Mouse (Mus musculus) limb, embryonic 15.5 days (tissue): ENCODE data around the gene Ankrd13b. TPM values are rescaled to one million over a fixed set of nuclear protein-coding genes. Genes with fewer than 3 reads are reported as not detected.
A peak's percentile ranks its signal among the peaks of the same experiment; 100 is the strongest.

Experiments
- ATAC-seq: fragments of 200-750 bp; cut with Nextera tagmentation; 2 replicates; pipeline ENCODE4 v1.8.0; 2017; ENCODE audit warnings: low read depth, moderate TSS enrichment; ENCODE audit not compliant: insufficient number of reproducible peaks, low FRiP score, low TSS enrichment
- H3K27ac ChIP-seq: fragments of 300-500 bp; sonication (generic); 2 replicates; pipeline ENCODE4 v1.5.1; 2015; ENCODE audit warnings: moderate library complexity, mild to moderate bottlenecking, inconsistent platforms
- H3K27me3 ChIP-seq: fragments of 300-500 bp; sonication (generic); 2 replicates; pipeline ENCODE4 v1.6.1; 2015; ENCODE audit warnings: inconsistent platforms
- H3K36me3 ChIP-seq: fragments of 300-500 bp; sonication (generic); 2 replicates; pipeline ENCODE4 v1.6.1; 2015; ENCODE audit warnings: inconsistent platforms
- H3K4me1 ChIP-seq: fragments of 300-500 bp; sonication (generic); 2 replicates; pipeline ENCODE4 v1.6.1; 2015; ENCODE audit warnings: inconsistent platforms
- H3K4me2 ChIP-seq: fragments of 300-500 bp; sonication (generic); 2 replicates; pipeline ENCODE4 v1.6.1; 2015; ENCODE audit warnings: mild to moderate bottlenecking, inconsistent platforms
- H3K4me3 ChIP-seq: fragments of 300-500 bp; sonication (generic); 2 replicates; pipeline ENCODE4 v1.5.1; 2015; ENCODE audit warnings: mild to moderate bottlenecking, inconsistent platforms
- H3K9ac ChIP-seq: fragments of 300-500 bp; sonication (generic); 2 replicates; pipeline ENCODE4 v1.6.1; 2015; ENCODE audit warnings: inconsistent platforms
- H3K9me3 ChIP-seq: fragments of 300-500 bp; sonication (generic); 2 replicates; pipeline ENCODE4 v1.6.1; 2016; ENCODE audit warnings: inconsistent platforms
- WGBS: fragments of 180-500 bp; shearing (Covaris S2); methylation state at CpG from one replicate; pipeline ENCODE4 v1.1.7; 2015; 5-methylcytosine and 5-hydroxymethylcytosine counted together
- polyA plus RNA-seq: library from polyadenylated mRNA; unstranded; fragments of >200 nt; fragmentation: Nextera tagmentation; extraction: Ambion mirVana; gene quantifications from 2 replicates; pipeline ENCODE4 v1.2.1, GENCODE M21; 2015

Gene Ankrd13b
- polyA plus RNA-seq, 1 experiment from 2014 or later, result 7.2 TPM

- Histone ChIP-seq H3K36me3 (no peaks in the 10 kb centered on the region), H3K9me3 (no peaks in the 10 kb centered on the region), H3K27me3 (peaks cover 30% of the 10 kb centered on the region), H3K9ac (peak within 1 kb of the TSS; percentile 41), H3K4me2 (peak within 1 kb of the TSS; percentile 97), H3K27ac (no peak within 1 kb of the TSS), H3K4me1 (peaks cover 40% of the 10 kb centered on the region), H3K4me3 (peak within 1 kb of the TSS; percentile 72)
- ATAC-seq, result no peak
- WGBS, result 8% methylated on average over 39 of the region's 39 CpGs
These were observed 26.4 kb upstream of the Ankrd13b start, which contains the start of gene Trp53i13 for GRCm38 (mm10) chr11:77515637-77516552. Gene Trp53i13, minus strand, starts transcription at chr11:77515980.

- peak within 1 kb of the TSS; percentile 41 for H3K9ac ChIP-seq
- peaks cover 30% of the 10 kb centered on the region for H3K27me3 ChIP-seq
- H3K4me1 ChIP-seq, result peaks cover 37% of the 10 kb centered on the region
- peak within 1 kb of the TSS; percentile 72 for H3K4me3 ChIP-seq
- ATAC-seq, result peak; percentile 25; the same call in 1 of the 2 replicates
- H3K36me3 ChIP-seq, result peaks cover 3% of the 10 kb centered on the region; the same call in 1 of the 2 replicates
- H3K4me2 ChIP-seq, result peak within 1 kb of the TSS; percentile 97
- no peaks in the 10 kb centered on the region for H3K9me3 ChIP-seq
- H3K27ac ChIP-seq, result peak within 1 kb of the TSS; percentile 23; the same call in 1 of the 2 replicates
- under 1% methylated on average over 66 of the region's 72 CpGs for WGBS
These were observed 25.6 kb upstream of the Ankrd13b start, which contains the start of gene Abhd15 for GRCm38 (mm10) chr11:77514832-77515636. Gene Abhd15, plus strand, starts transcription at chr11:77515121.

GRCm38 (mm10) chr11:77514281-77514831, 24.9 kb upstream of the Ankrd13b start:
- peak overlapping the region; percentile 8; the same call in 1 of the 2 replicates for H3K27ac ChIP-seq
- H3K9me3 ChIP-seq, result no peaks in the 10 kb centered on the region
- peak overlapping the region; percentile 97 for H3K4me2 ChIP-seq
- ATAC-seq, result no peak
- peaks cover 5% of the 10 kb centered on the region for H3K36me3 ChIP-seq
- 14% methylated on average over 19 of the region's 19 CpGs for WGBS
- H3K4me3 ChIP-seq, result peak overlapping the region; percentile 72
- H3K4me1 ChIP-seq, result peaks cover 37% of the 10 kb centered on the region
- no peak overlapping the region for H3K9ac ChIP-seq
- H3K27me3 ChIP-seq, result peaks cover 30% of the 10 kb centered on the region

- peaks cover 42% of the 10 kb centered on the region for H3K4me1 ChIP-seq
- 0 out of 2 replicates have a peak overlapping the region, but pooled peaks have one; percentile 23 for H3K27ac ChIP-seq
- WGBS, result 9% methylated on average over 10 of the region's 10 CpGs
- ATAC-seq, result no peak
- H3K4me2 ChIP-seq, result peak overlapping the region; percentile 72
- no peaks in the 10 kb centered on the region for H3K9me3 ChIP-seq
- H3K27me3 ChIP-seq, result peaks cover 30% of the 10 kb centered on the region
- peaks cover 9% of the 10 kb centered on the region for H3K36me3 ChIP-seq
- H3K4me3 ChIP-seq, result peak overlapping the region; percentile 72
- 0 out of 2 replicates have a peak overlapping the region, but pooled peaks have one; percentile 33 for H3K9ac ChIP-seq
These were observed 24.3 kb upstream of the Ankrd13b start for GRCm38 (mm10) chr11:77513811-77514170.

GRCm38 (mm10) chr11:77512891-77513810, 23.7 kb upstream of the Ankrd13b start:
- ATAC-seq, result peak; percentile 84
- H3K27ac ChIP-seq, result peak overlapping the region; percentile 92
- peaks cover 9% of the 10 kb centered on the region for H3K36me3 ChIP-seq
- H3K4me1 ChIP-seq, result peaks cover 48% of the 10 kb centered on the region
- WGBS, result under 1% methylated on average over 72 of the region's 84 CpGs
- peak overlapping the region; percentile 67 for H3K9ac ChIP-seq
- peak overlapping the region; percentile 72 for H3K4me3 ChIP-seq
- peak overlapping the region; percentile 72 for H3K4me2 ChIP-seq
- H3K27me3 ChIP-seq, result peaks cover 25% of the 10 kb centered on the region
- no peaks in the 10 kb centered on the region for H3K9me3 ChIP-seq

- 0 out of 2 replicates have a peak overlapping the region, but pooled peaks have one; percentile 72 for H3K4me2 ChIP-seq
- H3K4me1 ChIP-seq, result peaks cover 66% of the 10 kb centered on the region
- 73% methylated on average over 5 of the region's 5 CpGs for WGBS
- peaks cover 14% of the 10 kb centered on the region for H3K27me3 ChIP-seq
- no peak overlapping the region for H3K9ac ChIP-seq
- H3K4me3 ChIP-seq, result no peak overlapping the region
- H3K9me3 ChIP-seq, result no peaks in the 10 kb centered on the region
- ATAC-seq, result no peak
- H3K27ac ChIP-seq, result no peak overlapping the region
- peaks cover 23% of the 10 kb centered on the region for H3K36me3 ChIP-seq
These were observed 21.9 kb upstream of the Ankrd13b start for GRCm38 (mm10) chr11:77511336-77511735.

- H3K9ac ChIP-seq, result peak overlapping the region; percentile 39; the same call in 1 of the 2 replicates
- peak overlapping the region; percentile 41 for H3K4me3 ChIP-seq
- H3K9me3 ChIP-seq, result no peaks in the 10 kb centered on the region
- H3K27ac ChIP-seq, result peak overlapping the region; percentile 71
- 16% methylated on average over 49 of the region's 49 CpGs for WGBS
- H3K27me3 ChIP-seq, result no peaks in the 10 kb centered on the region
- H3K36me3 ChIP-seq, result peaks cover 53% of the 10 kb centered on the region
- peak; percentile 58; the same call in 1 of the 2 replicates for ATAC-seq
- peaks cover 40% of the 10 kb centered on the region for H3K4me1 ChIP-seq
- H3K4me2 ChIP-seq, result peak overlapping the region; percentile 71
These were observed 18.9 kb upstream of the Ankrd13b start for GRCm38 (mm10) chr11:77508068-77509021.

GRCm38 (mm10) chr11:77507426-77507825, 17.9 kb upstream of the Ankrd13b start:
- H3K27ac ChIP-seq, result peak overlapping the region; percentile 71
- H3K4me2 ChIP-seq, result no peak overlapping the region
- no peaks in the 10 kb centered on the region for H3K9me3 ChIP-seq
- H3K4me3 ChIP-seq, result no peak overlapping the region
- H3K9ac ChIP-seq, result no peak overlapping the region
- no peak for ATAC-seq
- peaks cover 62% of the 10 kb centered on the region for H3K36me3 ChIP-seq
- 62% methylated on average over 4 of the region's 4 CpGs for WGBS
- no peaks in the 10 kb centered on the region for H3K27me3 ChIP-seq
- H3K4me1 ChIP-seq, result peaks cover 48% of the 10 kb centered on the region

GRCm38 (mm10) chr11:77506941-77507340, 17.5 kb upstream of the Ankrd13b start:
- no peaks in the 10 kb centered on the region for H3K9me3 ChIP-seq
- ATAC-seq, result no peak
- H3K4me1 ChIP-seq, result peaks cover 45% of the 10 kb centered on the region
- H3K36me3 ChIP-seq, result peaks cover 65% of the 10 kb centered on the region
- no peak overlapping the region for H3K4me3 ChIP-seq
- peak overlapping the region; percentile 71; the same call in 1 of the 2 replicates for H3K27ac ChIP-seq
- no peak overlapping the region for H3K4me2 ChIP-seq
- H3K9ac ChIP-seq, result 0 out of 2 replicates have a peak overlapping the region, but pooled peaks have one; percentile 2
- no peaks in the 10 kb centered on the region for H3K27me3 ChIP-seq
- whole genome bisulfite sequencing, result 77% methylated on average over 6 of the region's 6 CpGs

GRCm38 (mm10) chr11:77506273-77506672, 16.8 kb upstream of the Ankrd13b start:
- Histone ChIP-seq H3K27ac (peak overlapping the region; percentile 18; the same call in 1 of the 2 replicates), H3K36me3 (peaks cover 66% of the 10 kb centered on the region), H3K4me3 (no peak overlapping the region), H3K4me1 (peaks cover 40% of the 10 kb centered on the region), H3K9ac (0 out of 2 replicates have a peak overlapping the region, but pooled peaks have one; percentile 2), H3K9me3 (no peaks in the 10 kb centered on the region), H3K27me3 (no peaks in the 10 kb centered on the region), H3K4me2 (no peak overlapping the region)
- WGBS, result 77% methylated on average over 14 of the region's 14 CpGs
- no peak for ATAC-seq
